Mouse (Mus musculus) lung, postnatal 0 days (tissue): ENCODE measurements around the gene Palld.

Source experiments
- CTCF ChIP-seq: IDR thresholded peaks from 2 replicates; pipeline ENCODE4 v1.5.1; 2016; ENCODE audit warnings: antibody characterized with exemption, mild to moderate bottlenecking
- EP300 ChIP-seq: IDR thresholded peaks from 2 replicates; pipeline ENCODE4 v1.6.1; 2016; ENCODE audit warnings: antibody characterized with exemption, mild to moderate bottlenecking, control low read depth

DNA sequence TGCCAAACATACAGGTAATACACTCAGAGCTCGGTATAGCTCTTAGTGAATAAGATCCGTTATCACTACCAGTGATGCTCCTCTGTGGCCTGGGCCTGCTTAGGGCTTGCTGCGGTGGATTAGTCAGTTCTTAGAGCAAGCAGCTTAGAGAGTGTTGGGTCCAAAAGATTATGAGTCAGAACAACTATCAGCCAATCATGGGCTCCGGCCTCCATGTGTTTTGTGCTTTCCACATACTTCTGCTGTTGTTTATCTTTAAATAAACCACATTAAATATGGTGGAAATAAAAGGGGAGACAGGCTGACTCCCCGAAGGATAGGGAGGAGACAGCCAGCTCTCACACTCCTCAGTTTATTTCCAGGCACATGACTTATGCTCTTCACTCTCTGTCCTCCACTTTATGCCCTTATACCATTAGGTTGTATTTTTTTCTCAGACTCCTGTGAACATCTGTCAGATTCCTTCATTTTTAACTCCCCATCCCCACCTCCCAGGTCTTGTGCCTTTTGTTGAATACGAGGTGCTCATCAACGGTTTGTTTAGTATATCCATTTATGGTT is 119.5 kb downstream of the Palld start:
- no peak for TF ChIP-seq CTCF
- no peak for TF ChIP-seq EP300
